Mouse (Mus musculus) spleen, postnatal 4 days (tissue): ENCODE results near the gene Bcl3.

Source experiments
- DNase-seq, 2 experiments: peaks; one replicate each; pipeline ENCODE4 v3.0.0; 2022; ENCODE audit warnings: low spot score in 2 of 2

Gene Bcl3

GRCm38 (mm10) chr7:19769434-19770374 is 52.9 kb downstream of the Bcl3 start:
- DNase-seq = no peak

- no peak for DNase-seq
Observed at GRCm38 (mm10) chr7:19769001-19769400, 53.6 kb downstream of the Bcl3 start.

GRCm38 (mm10) chr7:19768251-19768650 is 54.3 kb downstream of the Bcl3 start:
- DNase-seq = no peak

- no peak for DNase-seq
Observed at GRCm38 (mm10) chr7:19764581-19764980, 58.0 kb downstream of the Bcl3 start.

- no peak for DNase-seq
Observed at GRCm38 (mm10) chr7:19763829-19764477, 58.6 kb downstream of the Bcl3 start.

GRCm38 (mm10) chr7:19762283-19762682 is 60.3 kb downstream of the Bcl3 start:
- DNase-seq = no peak

- DNase-seq = no peak
Observed at GRCm38 (mm10) chr7:19760021-19760420, 62.5 kb downstream of the Bcl3 start.

- no peak for DNase-seq
Observed at GRCm38 (mm10) chr7:19758623-19759022, 63.9 kb downstream of the Bcl3 start.
